ENCODE assay signal across 11 mouse cellular contexts in genomic region chr1:177444941-177445340, GRCm38 (mm10). TPM values are rescaled to one million over a fixed set of nuclear protein-coding genes. Genes with fewer than 3 reads are reported as not detected.
DNase-seq lines count a peak whose midpoint lies in the region; ATAC-seq and TF ChIP-seq lines count a peak whose summit lies in the region.
"Had no signal": no experiment of that assay in that cellular context is flagged by ENCODE, and none has a peak within 500 bp of the region (broad histone marks: within the 10 kb centered on the region; RNA-seq: fewer than 3 reads in every experiment).

No protein-coding gene starts in this region.

- TF ChIP-seq CTCF in heart, adult 2 months (IDR thresholded peaks at IDR 0.05) = no peak

- TF ChIP-seq POLR2A in heart, adult 2 months (IDR thresholded peaks at IDR 0.05; ENCODE audit: insufficient read depth, low read depth, low read length) = no peak

- peaks cover 59% of the 10 kb centered on the region for H3K4me1 ChIP-seq in limb, embryonic 12.5 days (replicated peaks)
- peaks cover 49% of the 10 kb centered on the region for H3K4me1 ChIP-seq in limb, embryonic 10.5 days
- H3K4me1 ChIP-seq in embryonic facial prominence, embryonic 14.5 days (ENCODE audit: control insufficient read depth, insufficient read depth, low read length) = peaks cover 36% of the 10 kb centered on the region
- H3K4me1 ChIP-seq in hindbrain, embryonic 14.5 days (replicated peaks; ENCODE audit: control insufficient read depth, insufficient read depth, low read length) = peaks cover 49% of the 10 kb centered on the region
- H3K4me1 ChIP-seq in neural tube, embryonic 12.5 days = peaks cover 51% of the 10 kb centered on the region
- peaks cover 6% of the 10 kb centered on the region for H3K4me1 ChIP-seq in heart, adult 2 months (ENCODE audit: control insufficient read depth, insufficient read depth, low read length)

- H3K4me3 ChIP-seq in limb, embryonic 12.5 days (replicated peaks) = no peak overlapping the region
- H3K4me3 ChIP-seq in limb, embryonic 10.5 days = no peak overlapping the region
- H3K4me3 ChIP-seq in embryonic facial prominence, embryonic 14.5 days (ENCODE audit: low read depth, low read length) = peak overlapping the region; percentile 76
- H3K4me3 ChIP-seq in hindbrain, embryonic 14.5 days (replicated peaks; ENCODE audit: low read length) = peak overlapping the region; percentile 73
- peak overlapping the region; percentile 82 for H3K4me3 ChIP-seq in neural tube, embryonic 12.5 days
- H3K4me3 ChIP-seq in heart, adult 2 months = no peak overlapping the region

- no peak overlapping the region for H3K27ac ChIP-seq in limb, embryonic 12.5 days
- H3K27ac ChIP-seq in limb, embryonic 10.5 days = no peak overlapping the region
- peak overlapping the region; percentile 44; the same call in 1 of the 2 replicates for H3K27ac ChIP-seq in embryonic facial prominence, embryonic 14.5 days (replicated peaks; ENCODE audit: low read depth, low read length)
- H3K27ac ChIP-seq in hindbrain, embryonic 14.5 days = peak overlapping the region; percentile 97
- no peak overlapping the region for H3K27ac ChIP-seq in neural tube, embryonic 12.5 days
- no peak overlapping the region for H3K27ac ChIP-seq in heart, adult 2 months
- H3K27ac ChIP-seq: lung, embryonic 15.5 days had no signal

- H3K36me3 ChIP-seq in limb, embryonic 12.5 days = peaks cover 21% of the 10 kb centered on the region
- peaks cover 22% of the 10 kb centered on the region for H3K36me3 ChIP-seq in limb, embryonic 10.5 days
- H3K36me3 ChIP-seq in embryonic facial prominence, embryonic 14.5 days (ENCODE audit: control insufficient read depth, insufficient read depth, low read length) = peaks cover 22% of the 10 kb centered on the region
- peaks cover 19% of the 10 kb centered on the region for H3K36me3 ChIP-seq in hindbrain, embryonic 14.5 days (replicated peaks; ENCODE audit: control insufficient read depth, insufficient read depth)
- H3K36me3 ChIP-seq in neural tube, embryonic 12.5 days = peaks cover 10% of the 10 kb centered on the region; the same call in 1 of the 2 replicates
- peaks cover 6% of the 10 kb centered on the region for H3K36me3 ChIP-seq in heart, adult 2 months (ENCODE audit: control insufficient read depth, insufficient read depth, low read length)

- peak overlapping the region; percentile 89 for H3K4me2 ChIP-seq in limb, embryonic 12.5 days
- peak overlapping the region; percentile 94 for H3K4me2 ChIP-seq in embryonic facial prominence, embryonic 14.5 days (ENCODE audit: low read depth, low read length)
- H3K4me2 ChIP-seq in hindbrain, embryonic 14.5 days (replicated peaks) = peak overlapping the region; percentile 86
- H3K4me2 ChIP-seq in neural tube, embryonic 12.5 days (replicated peaks) = peak overlapping the region; percentile 61

- no peak overlapping the region for H3K9ac ChIP-seq in limb, embryonic 12.5 days (replicated peaks)
- peak overlapping the region; percentile 40; the same call in 1 of the 2 replicates for H3K9ac ChIP-seq in embryonic facial prominence, embryonic 14.5 days (ENCODE audit: low read depth, low read length)
- H3K9ac ChIP-seq in hindbrain, embryonic 14.5 days = peak overlapping the region; percentile 90
- peak overlapping the region; percentile 97 for H3K9ac ChIP-seq in neural tube, embryonic 12.5 days
- H3K9ac ChIP-seq in heart, adult 2 months (ENCODE audit: low read depth, low read length) = no peak overlapping the region
- H3K9ac ChIP-seq: lung, embryonic 15.5 days had no signal

- no peaks in the 10 kb centered on the region for H3K9me3 ChIP-seq in limb, embryonic 12.5 days
- no peaks in the 10 kb centered on the region for H3K9me3 ChIP-seq in limb, embryonic 10.5 days (replicated peaks)
- H3K9me3 ChIP-seq in embryonic facial prominence, embryonic 14.5 days (ENCODE audit: control insufficient read depth, low read length) = no peaks in the 10 kb centered on the region
- H3K9me3 ChIP-seq in hindbrain, embryonic 14.5 days (ENCODE audit: control insufficient read depth, low read length) = no peaks in the 10 kb centered on the region
- no peaks in the 10 kb centered on the region for H3K9me3 ChIP-seq in neural tube, embryonic 12.5 days
- H3K9me3 ChIP-seq: lung, embryonic 15.5 days had no signal

- WGBS in limb, embryonic 12.5 days = 57% methylated on average over 5 of the region's 5 CpGs
- WGBS in limb, embryonic 10.5 days = 72% methylated on average over 5 of the region's 5 CpGs
- WGBS in embryonic facial prominence, embryonic 14.5 days = 32% methylated on average over 5 of the region's 5 CpGs
- 16% methylated on average over 5 of the region's 5 CpGs for WGBS in hindbrain, embryonic 14.5 days
- 22% methylated on average over 5 of the region's 5 CpGs for WGBS in neural tube, embryonic 12.5 days
- 52% methylated on average over 5 of the region's 5 CpGs for WGBS in heart, adult 2 months

- no peak for DNase-seq in limb, embryonic 10.5 days (ENCODE audit: low spot score)
- no peak for DNase-seq in embryonic facial prominence, embryonic 14.5 days (ENCODE audit: low spot score)
- no peak for DNase-seq in hindbrain, embryonic 14.5 days (ENCODE audit: low spot score)
- DNase-seq in retina, embryonic 14.5 days (ENCODE audit: low spot score) = no peak
- DNase-seq in heart, adult 2 months = no peak
- no peak for DNase-seq in urinary bladder, postnatal 4 days (ENCODE audit: low spot score in 2 of 2)
- DNase-seq: kidney, adult 18-20 months; thymus, adult 2 months had no signal

- intact Hi-C loops in heart, adult 2 months (cut with DNase I) = loop anchor here (5.0 kb wide), 3 partner anchors 87 to 638 kb away; partner anchors contain the start of gene Akt3

- H3K79me2 ChIP-seq in heart, adult 2 months (replicated peaks; ENCODE audit: control insufficient read depth, insufficient read depth, low read length) = no peaks in the 10 kb centered on the region; the same call in 1 of the 2 replicates

- no peak for ATAC-seq in limb, embryonic 12.5 days (ENCODE audit: insufficient number of reproducible peaks, insufficient read depth, low FRiP score, low TSS enrichment, low read depth)
- no peak for ATAC-seq in embryonic facial prominence, embryonic 14.5 days (ENCODE audit: low read depth)
- no peak for ATAC-seq in hindbrain, embryonic 14.5 days (ENCODE audit: low FRiP score)
- ATAC-seq in neural tube, embryonic 12.5 days (ENCODE audit: low FRiP score, low read depth) = no peak

- no peak for TF ChIP-seq EP300 in heart, adult 2 months (IDR thresholded peaks at IDR 0.05; ENCODE audit: insufficient read depth, low read depth, low read length)

- no peaks in the 10 kb centered on the region for H3K27me3 ChIP-seq in limb, embryonic 12.5 days
- no peaks in the 10 kb centered on the region for H3K27me3 ChIP-seq in limb, embryonic 10.5 days (ENCODE audit: low read depth, poor library complexity, severe bottlenecking)
- no peaks in the 10 kb centered on the region for H3K27me3 ChIP-seq in embryonic facial prominence, embryonic 14.5 days (replicated peaks; ENCODE audit: control insufficient read depth, insufficient read depth, low read length)
- no peaks in the 10 kb centered on the region for H3K27me3 ChIP-seq in hindbrain, embryonic 14.5 days (ENCODE audit: control insufficient read depth, insufficient read depth, low read length)
- H3K27me3 ChIP-seq in neural tube, embryonic 12.5 days (replicated peaks) = no peaks in the 10 kb centered on the region
- no peaks in the 10 kb centered on the region for H3K27me3 ChIP-seq in heart, adult 2 months (ENCODE audit: control insufficient read depth, insufficient read depth, low read length)
- H3K27me3 ChIP-seq: lung, embryonic 15.5 days had no signal

RNA-seq across cellular contexts. Expression of gene Zbtb18, which starts 2.8 kb away (rescaled TPM):
- 2.0 and 3.3 TPM in 2 replicates for polyA plus RNA-seq in limb, embryonic 12.5 days (2016; fragmentation: Nextera tagmentation; extraction: Ambion mirVana)
- polyA plus RNA-seq in limb, embryonic 10.5 days (2016; fragmentation: Nextera tagmentation; extraction: Ambion mirVana) = 0.99 and 1.0 TPM in 2 replicates
- 4.5 and 7.0 TPM in 2 replicates for polyA plus RNA-seq in embryonic facial prominence, embryonic 14.5 days (2014; fragmentation: Nextera tagmentation; extraction: Ambion mirVana)
- polyA plus RNA-seq in hindbrain, embryonic 14.5 days (2014; fragmentation: Nextera tagmentation; extraction: Ambion mirVana) = 8.2 and 9.0 TPM in 2 replicates
- 6.6 and 10.4 TPM in 2 replicates for polyA plus RNA-seq in neural tube, embryonic 12.5 days (2016; fragmentation: Nextera tagmentation; extraction: Ambion mirVana)
- total RNA-seq in heart, adult 2 months (2021) = 10 to 100 TPM; 40.2 to 47.3 TPM
- 10.6 and 18.4 TPM in 2 replicates for polyA plus RNA-seq in heart, adult 2 months (2012; rRNA removed)

Comparison
In these comparisons a context has a peak if more than half of its experiments do, and no peak if none do; other contexts are left out.
1. H3K27ac ChIP-seq: peak in embryonic facial prominence, embryonic 14.5 days (single experiment) and hindbrain, embryonic 14.5 days (single experiment); none in limb, embryonic 12.5 days (single experiment), limb, embryonic 10.5 days (single experiment), neural tube, embryonic 12.5 days (single experiment) and heart, adult 2 months (single experiment).
2. H3K4me3 ChIP-seq: peak in embryonic facial prominence, embryonic 14.5 days (single experiment), hindbrain, embryonic 14.5 days (single experiment) and neural tube, embryonic 12.5 days (single experiment); none in limb, embryonic 12.5 days (single experiment), limb, embryonic 10.5 days (single experiment) and heart, adult 2 months (single experiment).
3. H3K9ac ChIP-seq: peak in embryonic facial prominence, embryonic 14.5 days (single experiment), hindbrain, embryonic 14.5 days (single experiment) and neural tube, embryonic 12.5 days (single experiment); none in limb, embryonic 12.5 days (single experiment) and heart, adult 2 months (single experiment).
4. Peak in every context shown above with its lines, with median percentiles within 50 percentile points of each other: H3K4me2 ChIP-seq.